Mouse (Mus musculus) ES-Bruce4 (cell line): ENCODE measurements at regions not wholly inside any gene's neighbourhood (a gene's known extent, or its start where the extent isn't known, plus 50 kb on each side); places are given as distances from the start of the nearest gene placed in this dataset.

Source experiments
- H3K27ac ChIP-seq: 2 replicates; pipeline ENCODE4 v1.5.1; 2012; ENCODE audit warnings: low read length, inconsistent platforms; ENCODE audit not compliant: insufficient read depth
- H3K27me3 ChIP-seq: 2 replicates; pipeline ENCODE4 v1.6.1; 2012; ENCODE audit warnings: mild to moderate bottlenecking, low read length, inconsistent platforms; ENCODE audit not compliant: control insufficient read depth, poor library complexity, insufficient read depth, severe bottlenecking
- H3K36me3 ChIP-seq: 2 replicates; pipeline ENCODE4 v1.6.1; 2012; ENCODE audit warnings: inconsistent platforms, mild to moderate bottlenecking, low read length, moderate library complexity; ENCODE audit not compliant: control insufficient read depth, poor library complexity, insufficient read depth, severe bottlenecking
- H3K4me1 ChIP-seq: one replicate; pipeline ENCODE4 v1.8.1; 2011; ENCODE audit warnings: low read length; ENCODE audit not compliant: control insufficient read depth, insufficient read depth
- H3K4me3 ChIP-seq: 2 replicates; pipeline ENCODE4 v1.5.1; 2011; ENCODE audit warnings: low read depth, mild to moderate bottlenecking, low read length
- H3K9ac ChIP-seq: 2 replicates; pipeline ENCODE4 v1.6.1; 2012; ENCODE audit warnings: low read depth, mild to moderate bottlenecking, inconsistent platforms; ENCODE audit not compliant: poor library complexity, severe bottlenecking
- H3K9me3 ChIP-seq: replicated peaks from 2 replicates; pipeline ENCODE4 v1.6.1; 2012; ENCODE audit warnings: mild to moderate bottlenecking, low read length, inconsistent platforms; ENCODE audit not compliant: control insufficient read depth, poor library complexity, insufficient read depth, severe bottlenecking
- CTCF ChIP-seq: IDR thresholded peaks from one replicate; pipeline ENCODE4 v1.8.1; 2011; ENCODE audit warnings: low read depth, low read length
- EP300 ChIP-seq: IDR thresholded peaks from 2 replicates; pipeline ENCODE4 v1.6.1; 2011; ENCODE audit warnings: low read depth, low read length; ENCODE audit not compliant: insufficient read depth
- POLR2A ChIP-seq: IDR thresholded peaks from one replicate; pipeline ENCODE4 v1.8.1; 2011; ENCODE audit warnings: low read length; ENCODE audit not compliant: insufficient read depth

- H3K36me3 ChIP-seq: no peaks in the 10 kb centered on the region
- H3K4me3 ChIP-seq: no peak overlapping the region
- H3K27me3 ChIP-seq: no peaks in the 10 kb centered on the region
- no peaks in the 10 kb centered on the region for H3K9me3 ChIP-seq
- no peaks in the 10 kb centered on the region for H3K4me1 ChIP-seq
- H3K27ac ChIP-seq: no peak overlapping the region
- TF ChIP-seq POLR2A: no peak
- TF ChIP-seq CTCF: no peak
- TF ChIP-seq EP300: no peak
- no peak overlapping the region for H3K9ac ChIP-seq
Measured at GRCm38 (mm10) chr8:99591308-99592004, 175.2 kb upstream of the Cdh8 start.

GRCm38 (mm10) chr8:99544102-99544501 lies 127.8 kb upstream of the Cdh8 start:
- no peaks in the 10 kb centered on the region for H3K9me3 ChIP-seq
- TF ChIP-seq CTCF (no peak), POLR2A (no peak), EP300 (no peak)
- peaks cover 2% of the 10 kb centered on the region for H3K4me1 ChIP-seq
- no peaks in the 10 kb centered on the region for H3K36me3 ChIP-seq
- no peak overlapping the region for H3K4me3 ChIP-seq
- no peaks in the 10 kb centered on the region for H3K27me3 ChIP-seq
- H3K9ac ChIP-seq: no peak overlapping the region
- H3K27ac ChIP-seq: peak overlapping the region; percentile 82

- Histone ChIP-seq H3K27ac (no peak overlapping the region), H3K36me3 (no peaks in the 10 kb centered on the region), H3K27me3 (no peaks in the 10 kb centered on the region; the same call in 1 of the 2 replicates), H3K9me3 (no peaks in the 10 kb centered on the region), H3K9ac (no peak overlapping the region), H3K4me1 (no peaks in the 10 kb centered on the region), H3K4me3 (no peak overlapping the region)
- TF ChIP-seq POLR2A: no peak
- TF ChIP-seq EP300: no peak
- no peak for TF ChIP-seq CTCF
Measured at GRCm38 (mm10) chr8:99532686-99533415, 116.6 kb upstream of the Cdh8 start.

- H3K4me1 ChIP-seq: no peaks in the 10 kb centered on the region
- no peaks in the 10 kb centered on the region for H3K27me3 ChIP-seq
- no peaks in the 10 kb centered on the region for H3K9me3 ChIP-seq
- H3K36me3 ChIP-seq: no peaks in the 10 kb centered on the region
- no peak overlapping the region for H3K4me3 ChIP-seq
- no peak overlapping the region for H3K27ac ChIP-seq
- no peak for TF ChIP-seq POLR2A
- TF ChIP-seq EP300: no peak
- TF ChIP-seq CTCF: no peak
- no peak overlapping the region for H3K9ac ChIP-seq
Measured at GRCm38 (mm10) chr8:99502055-99502454, 85.8 kb upstream of the Cdh8 start.
